Mouse (Mus musculus): ENCODE results near the gene Ror2. TPM values are rescaled to one million over a fixed set of nuclear protein-coding genes. Genes with fewer than 3 reads are reported as not detected.

The Ror2 gene
- 19.9 and 21.4 TPM in 2 replicates for polyA plus RNA-seq (2012; rRNA removed)

GRCm38 (mm10) chr13:53285756-53286361 lies at the start of gene Ror2:
Ror2 (minus strand) TSS chr13:53286124.

Other genes starting within 250 kb of the Ror2 start
- gene Sptlc1, start 91.3 kb upstream of the Ror2 start, polyA plus RNA-seq (2012; rRNA removed): 17.7 and 19.6 TPM in 2 replicates
- gene Msx2, start 186.9 kb upstream of the Ror2 start, polyA plus RNA-seq (2012; rRNA removed): not detected in 2 replicates

Data from colon, adult 2 months (tissue).